ENCODE assay signal across 7 mouse cellular contexts in the genomic region with DNA sequence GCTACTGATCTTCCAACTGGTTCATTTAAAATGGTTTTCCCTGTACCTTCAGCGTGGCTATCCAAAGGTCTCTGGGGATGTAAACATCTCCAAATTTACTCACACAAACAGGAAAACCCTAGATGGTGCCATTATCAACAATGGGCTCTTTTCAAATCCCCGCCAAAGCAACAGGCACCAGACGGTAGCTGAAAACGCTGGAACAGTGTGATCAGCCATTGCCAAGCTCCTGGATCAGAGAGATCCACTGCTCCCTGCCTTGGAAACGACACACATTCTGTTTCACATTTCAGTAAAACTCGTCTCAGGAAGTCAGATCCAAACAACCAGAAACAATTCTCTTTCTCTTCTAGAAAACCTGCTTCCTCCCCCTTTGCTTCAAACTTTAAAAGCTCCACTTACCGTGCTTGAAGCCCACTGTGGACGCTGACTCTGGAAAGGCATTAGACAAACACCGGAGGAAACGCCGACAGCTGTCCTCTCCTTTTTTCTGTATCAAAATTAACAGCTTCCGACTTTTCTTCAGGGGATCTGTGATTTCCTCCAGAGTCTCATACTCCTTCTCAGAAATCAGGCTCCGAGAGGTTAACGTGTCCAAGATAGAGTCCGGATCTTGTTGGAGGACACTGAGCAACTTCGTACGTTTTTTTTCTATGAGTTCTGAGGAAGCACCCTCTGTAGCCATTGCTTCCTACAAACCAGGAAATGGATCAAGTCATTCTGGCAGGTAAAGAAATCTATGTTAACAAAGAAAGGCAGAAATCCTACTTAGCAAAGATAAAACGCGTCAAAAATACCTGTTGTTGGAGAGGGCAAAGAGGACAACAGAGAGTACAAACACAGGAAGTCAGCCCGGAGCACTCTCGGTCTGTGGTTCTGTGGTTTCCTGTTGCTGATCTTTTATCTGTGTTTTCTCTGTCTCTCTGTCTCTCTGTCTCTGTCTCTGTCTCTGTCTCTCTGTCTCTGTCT. TPM values are rescaled to one million over a fixed set of nuclear protein-coding genes. Genes with fewer than 3 reads are reported as not detected.
DNase-seq lines count a peak whose midpoint lies in the region; ATAC-seq and TF ChIP-seq lines count a peak whose summit lies in the region.

A gene (minus strand): TSS at position 854 of the 969 bp plus-strand sequence.

- H3K27me3 ChIP-seq in C2C12 (ENCODE audit: control insufficient read depth, insufficient read depth, insufficient read length) = no peaks in the 10 kb centered on the region
- H3K27me3 ChIP-seq in CH12.LX (replicated peaks) = no peaks in the 10 kb centered on the region
- no peaks in the 10 kb centered on the region for H3K27me3 ChIP-seq in heart, embryonic 14.5 days (ENCODE audit: control insufficient read depth, insufficient read depth, low read length)
- H3K27me3 ChIP-seq in myocyte (ENCODE audit: control insufficient read depth, insufficient read depth, insufficient read length) = no peaks in the 10 kb centered on the region

- no peak for ATAC-seq in heart, embryonic 14.5 days (ENCODE audit: insufficient number of reproducible peaks, insufficient read depth, low FRiP score, low read depth)

- WGBS in heart, embryonic 14.5 days = 47% methylated on average over 21 of the region's 21 CpGs

- no peak within 1 kb of the TSS for H3K27ac ChIP-seq in CH12.LX (ENCODE audit: insufficient read depth, low read depth)
- peak within 1 kb of the TSS; percentile 80 for H3K27ac ChIP-seq in heart, embryonic 14.5 days (replicated peaks in 1 of 2; ENCODE audit: control insufficient read depth in 1 of 2, insufficient read depth in 1 of 2, low read depth in 2 of 2, low read length in 2 of 2)

- H3K79me2 ChIP-seq in C2C12 (ENCODE audit: control insufficient read depth, insufficient read depth) (peaks cover 11% of the 10 kb centered on the region), CH12.LX (replicated peaks; ENCODE audit: control insufficient read depth, extremely low read depth, insufficient read depth, poor library complexity, severe bottlenecking) (no peaks in the 10 kb centered on the region), myocyte (ENCODE audit: control insufficient read depth, insufficient read depth) (no peaks in the 10 kb centered on the region)

- peaks cover 0 to 8% of the 10 kb centered on the region in 2 experiments; a peak in 3 of 4 replicates for H3K4me1 ChIP-seq in CH12.LX (ENCODE audit: control insufficient read depth in 1 of 2, insufficient read depth in 2 of 2)
- no peaks in the 10 kb centered on the region for H3K4me1 ChIP-seq in heart, embryonic 14.5 days (ENCODE audit: control insufficient read depth in 2 of 2, insufficient read depth in 2 of 2, low read length in 2 of 2)

- TF ChIP-seq CTCF in C2C12 (IDR thresholded peaks at IDR 0.05; ENCODE audit: control insufficient read depth, insufficient read depth, insufficient read length) = no peak
- TF ChIP-seq CTCF in CH12.LX (conservative IDR thresholded peaks at IDR 0.05 in 1 of 2, IDR thresholded peaks at IDR 0.05 in 1 of 2; ENCODE audit: low read depth in 2 of 2, low read length in 2 of 2) = no peak

- dilution Hi-C loops in CH12.LX (cut with MboI; ENCODE audit: extremely low pct_ligation_motif_present, extremely low pct_unique_long_range_greater_than_20kb, low sequenced_read_pairs) = no loop called here

- peak within 1 kb of the TSS; percentile 69 for H3K4me2 ChIP-seq in CH12.LX (ENCODE audit: insufficient read depth, low read depth, poor library complexity, severe bottlenecking)
- H3K4me2 ChIP-seq in heart, embryonic 14.5 days (ENCODE audit: low read length) = peak within 1 kb of the TSS; percentile 56
- H3K4me2 ChIP-seq in myocyte (ENCODE audit: low read depth) = peak within 1 kb of the TSS; percentile 58

- TF ChIP-seq EP300 in CH12.LX (IDR thresholded peaks at IDR 0.05; ENCODE audit: low read length) = peak; percentile 33; the same call in 1 of the 2 replicates

- H3ac ChIP-seq in C2C12 (ENCODE audit: control insufficient read depth, insufficient read length, low read depth) (peak within 1 kb of the TSS; percentile 54), myocyte (ENCODE audit: control insufficient read depth, insufficient read length) (no peak within 1 kb of the TSS)

- no peaks in the 10 kb centered on the region for H3K9me3 ChIP-seq in CH12.LX (replicated peaks; ENCODE audit: low read length)
- H3K9me3 ChIP-seq in heart, embryonic 14.5 days (ENCODE audit: control insufficient read depth, low read length) = no peaks in the 10 kb centered on the region

- H3K36me3 ChIP-seq in C2C12 (ENCODE audit: control insufficient read depth, insufficient read depth) (peaks cover 22% of the 10 kb centered on the region), CH12.LX (replicated peaks in 1 of 2; ENCODE audit: control insufficient read depth in 1 of 2, insufficient read depth in 1 of 2, low read length in 1 of 2) (peaks cover 8 to 20% of the 10 kb centered on the region in 2 experiments), myocyte (ENCODE audit: control insufficient read depth, insufficient read depth) (peaks cover 6% of the 10 kb centered on the region)
- peaks cover 6% of the 10 kb centered on the region; the same call in 1 of the 2 replicates for H3K36me3 ChIP-seq in heart, embryonic 14.5 days (ENCODE audit: control insufficient read depth, insufficient read depth, low read length)

- DNase-seq in CH12.LX (ENCODE audit: extremely low read depth) = no peak
- peak; percentile 34 for DNase-seq in layer of hippocampus, adult 9-11 months
- no peak for DNase-seq in embryo, embryonic 11 days
- DNase-seq in right cerebral cortex, postnatal 36 days (ENCODE audit: low spot score in 2 of 2) = no peak

- H3K9ac ChIP-seq in CH12.LX (ENCODE audit: insufficient read depth, low read depth) = peak within 1 kb of the TSS; percentile 94
- H3K9ac ChIP-seq in heart, embryonic 14.5 days (ENCODE audit: low read length) = peak within 1 kb of the TSS; percentile 68

- H3K4me3 ChIP-seq in C2C12 (ENCODE audit: insufficient read depth, poor library complexity, severe bottlenecking) (peak within 1 kb of the TSS; percentile 21), CH12.LX (replicated peaks in 1 of 3; ENCODE audit: low read depth in 2 of 3, low read length in 2 of 3, poor library complexity in 1 of 3) (peak within 1 kb of the TSS; percentile 55 to 94 (median 71)), myocyte (peak within 1 kb of the TSS; percentile 29)
- H3K4me3 ChIP-seq in heart, embryonic 14.5 days (ENCODE audit: control insufficient read depth in 1 of 2, insufficient read depth in 1 of 2, low read depth in 1 of 2, low read length in 2 of 2) = peak within 1 kb of the TSS; percentile 36 to 46

- in situ Hi-C loops in CH12.LX (cut with MboI; ENCODE audit: low pct_ligation_motif_present, low pct_unique_long_range_greater_than_20kb, low sequenced_read_pairs) = loop anchor here (25.0 kb wide), 1 partner anchor 1071 kb away; a partner anchor contains a TSS

- no peak for TF ChIP-seq RAD21 in CH12.LX (IDR thresholded peaks at IDR 0.05; ENCODE audit: low read depth, low read length)

- TF ChIP-seq POLR2A in CH12.LX (IDR thresholded peaks at IDR 0.05; ENCODE audit: low read depth, low read length) (0 out of 2 replicates have a peak, but pooled peaks have one; percentile 26), myocyte (IDR thresholded peaks at IDR 0.05; ENCODE audit: insufficient read length, low read depth) (no peak)

- no peaks in the 10 kb centered on the region for H3K79me3 ChIP-seq in C2C12 (ENCODE audit: low read depth)

TF ChIP-seq in C2C12, 6 proteins besides CTCF, POLR2A, EP300 and RAD21:
- TF ChIP-seq MAX (IDR thresholded peaks at IDR 0.05) (no peak), USF1 (IDR thresholded peaks at IDR 0.05; ENCODE audit: low read depth) (no peak), MYOD1 (IDR thresholded peaks at IDR 0.05; ENCODE audit: control insufficient read depth, insufficient read length, low read depth) (no peak), CEBPB (IDR thresholded peaks at IDR 0.05; ENCODE audit: low read depth) (no peak), FOSL1 (IDR thresholded peaks at IDR 0.05; ENCODE audit: insufficient read depth, low read length, poor library complexity, severe bottlenecking) (no peak), MYOG (IDR thresholded peaks at IDR 0.05; ENCODE audit: control insufficient read depth, extremely low read depth, insufficient read length) (no peak)
TF ChIP-seq in C2C12: peak in this region for 0.

TF ChIP-seq in CH12.LX, 34 proteins besides CTCF, POLR2A, EP300 and RAD21:
- TF ChIP-seq TCF12 (IDR thresholded peaks at IDR 0.05; ENCODE audit: low read depth, low read length) = peak; percentile 36; the same call in 1 of the 2 replicates
- no peak for TF ChIP-seq POLR2AphosphoS2 (IDR thresholded peaks at IDR 0.05; ENCODE audit: low read depth, low read length)
- peak; percentile 57 for TF ChIP-seq BHLHE40 (IDR thresholded peaks at IDR 0.05; ENCODE audit: low read depth, low read length)
- TF ChIP-seq CHD1 (IDR thresholded peaks at IDR 0.05; ENCODE audit: low read depth, low read length) = no peak
- peak; percentile 67 for TF ChIP-seq ELF1 (IDR thresholded peaks at IDR 0.05; ENCODE audit: low read depth, low read length)
- TF ChIP-seq IRF4 (IDR thresholded peaks at IDR 0.05; ENCODE audit: low read depth, low read length) = peak; percentile 36; the same call in 1 of the 2 replicates
- 0 out of 2 replicates have a peak, but pooled peaks have one; percentile 25 for TF ChIP-seq MAFK (IDR thresholded peaks at IDR 0.05; ENCODE audit: insufficient replicate concordance, low read length)

TF ChIP-seq in myocyte, 11 proteins besides CTCF, POLR2A, EP300 and RAD21:
- TF ChIP-seq USF1 (IDR thresholded peaks at IDR 0.05; ENCODE audit: low read depth) (no peak), MYOD1 (IDR thresholded peaks at IDR 0.05; ENCODE audit: control insufficient read depth in 1 of 3, insufficient read length in 2 of 3, low read depth in 2 of 3) (no peak), POLR2AphosphoS2 (IDR thresholded peaks at IDR 0.05; ENCODE audit: insufficient read length, low read depth) (no peak), MAX (IDR thresholded peaks at IDR 0.05; ENCODE audit: low read depth) (no peak), TCF12 (IDR thresholded peaks at IDR 0.05; ENCODE audit: insufficient read depth, poor library complexity, severe bottlenecking) (no peak), E2F4 (IDR thresholded peaks at IDR 0.05; ENCODE audit: insufficient read depth) (no peak)
TF ChIP-seq in myocyte: peak in this region for 0.

RNA-seq across cellular contexts. Expression of the gene that starts here (rescaled TPM):
- polyA plus RNA-seq in C2C12 (2012; fragmentation: generic; extraction: Trizol) (5.2 TPM), CH12.LX (2012; ENCODE audit: insufficient read length, low read depth) (3.7 and 3.9 TPM in 2 replicates), myocyte (2012; fragmentation: generic; extraction: Trizol) (4.2 TPM)
- total RNA-seq in CH12.LX (2012; rRNA removed) (1.5 and 1.6 TPM in 2 replicates), CH12.LX (2014; rRNA removed) (1.3 and 1.9 TPM in 2 replicates)
- polyA plus RNA-seq in heart, embryonic 14.5 days (2014; fragmentation: Nextera tagmentation; extraction: Ambion mirVana) = 1.9 and 3.6 TPM in 2 replicates

Comparison
In these comparisons a context has a peak if more than half of its experiments do, and no peak if none do; other contexts are left out.
1. H3K4me3 ChIP-seq: peak in every context shown above with its lines; median percentile 71 in CH12.LX; 41 in heart, embryonic 14.5 days; 29 in myocyte; 21 in C2C12.